Mouse (Mus musculus): ENCODE data around the gene Gadd45gip1.

Gene Gadd45gip1

DNA sequence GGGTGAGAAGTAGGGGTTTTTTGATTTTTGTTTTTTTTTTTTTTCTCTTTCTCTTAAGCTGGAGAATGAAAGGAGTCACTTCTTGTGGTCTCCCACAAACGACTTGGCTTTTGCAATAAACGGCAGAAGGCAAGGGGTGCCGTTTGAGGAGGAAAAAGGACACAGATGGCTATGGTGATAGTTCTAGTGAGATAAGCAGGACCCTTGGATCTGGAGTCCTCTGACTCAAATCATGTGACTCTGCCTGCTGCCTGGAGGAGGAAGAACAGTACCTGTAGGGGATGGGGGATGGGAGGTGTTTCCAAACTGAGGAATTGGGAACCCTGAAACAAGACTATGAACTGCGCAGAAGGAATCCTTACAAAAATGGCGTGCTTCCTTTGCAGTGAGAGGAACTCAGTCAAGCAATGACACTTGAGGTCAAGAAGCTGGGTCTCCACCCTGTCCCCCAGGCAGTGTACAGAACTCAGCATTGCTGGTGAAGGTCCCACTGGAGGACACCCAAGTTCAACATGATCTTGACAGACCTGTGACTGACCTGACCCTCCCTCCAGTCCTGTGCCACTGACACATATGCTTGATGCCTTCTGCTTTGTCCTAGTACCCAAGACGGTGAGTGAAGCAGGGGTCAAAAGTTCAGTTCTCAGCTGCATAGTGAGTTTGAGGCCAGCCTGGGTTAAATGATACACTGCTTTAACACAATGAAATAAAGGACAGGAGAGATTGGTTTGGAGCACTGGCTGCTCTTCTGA lies 16.5 kb downstream of the Gadd45gip1 start:
- no peak for DNase-seq (ENCODE audit: low spot score)

GRCm38 (mm10) chr8:84856434-84856833 lies 25.1 kb downstream of the Gadd45gip1 start:
- DNase-seq (ENCODE audit: low spot score): no peak

- DNase-seq (ENCODE audit: low spot score): peak; percentile 92
These were observed 25.6 kb downstream of the Gadd45gip1 start, which contains the start of gene Farsa for GRCm38 (mm10) chr8:84856864-84857441. Gene Farsa (plus strand): TSS chr8:84856989.

DNA sequence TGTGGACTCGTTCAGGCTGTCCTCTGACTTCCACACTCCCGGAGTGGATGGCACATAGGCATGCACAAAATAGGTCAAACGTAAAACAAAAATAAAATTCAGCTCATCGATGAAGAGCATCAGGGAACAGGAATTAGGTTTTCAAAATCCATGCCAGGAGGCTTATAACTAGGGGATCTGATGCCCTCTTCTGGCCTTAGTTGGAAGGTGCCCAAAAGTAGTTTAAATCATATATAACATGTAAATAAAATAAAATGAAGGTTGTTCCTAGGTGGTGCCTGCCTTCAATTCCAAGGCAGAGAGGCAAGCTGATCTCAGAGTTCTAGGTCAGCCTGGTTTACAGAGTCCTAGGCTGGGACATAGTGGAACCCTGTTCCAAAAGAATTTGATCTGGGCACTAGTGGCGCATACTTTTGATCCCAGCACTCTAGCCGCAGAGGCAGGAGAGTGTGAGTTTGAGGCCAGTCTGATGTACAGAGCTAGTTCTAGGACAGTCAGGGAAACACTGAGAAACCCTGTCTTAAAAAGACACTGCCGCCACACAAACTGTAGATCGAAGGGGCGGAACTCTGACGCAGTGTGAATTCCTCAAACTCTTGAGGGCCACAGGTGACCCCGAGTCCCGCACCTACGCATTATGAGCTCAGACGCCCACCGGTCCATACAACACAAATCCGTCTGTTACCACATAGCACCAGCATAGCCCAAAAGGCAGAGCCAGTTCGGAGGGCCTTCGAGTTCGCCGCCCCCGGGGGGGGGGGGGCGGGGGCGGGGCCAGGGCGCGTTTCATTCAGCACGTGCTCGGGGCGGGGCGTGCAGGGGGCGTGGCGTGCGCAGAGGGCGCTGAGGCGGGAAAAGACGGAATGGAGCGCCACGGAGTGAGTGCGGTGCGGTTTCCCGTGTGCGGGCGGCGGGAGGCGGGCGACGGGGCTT lies 40.3 kb downstream of the Gadd45gip1 start, which contains the start of gene Syce2:
TSS of gene Syce2 (plus strand) at position 736 of the 933 bp plus-strand sequence.
- peak; percentile 90 for DNase-seq (ENCODE audit: low spot score)

GRCm38 (mm10) chr8:84872309-84872965 lies 41.1 kb downstream of the Gadd45gip1 start:
- peak; percentile 76 for DNase-seq (ENCODE audit: low spot score)

DNA sequence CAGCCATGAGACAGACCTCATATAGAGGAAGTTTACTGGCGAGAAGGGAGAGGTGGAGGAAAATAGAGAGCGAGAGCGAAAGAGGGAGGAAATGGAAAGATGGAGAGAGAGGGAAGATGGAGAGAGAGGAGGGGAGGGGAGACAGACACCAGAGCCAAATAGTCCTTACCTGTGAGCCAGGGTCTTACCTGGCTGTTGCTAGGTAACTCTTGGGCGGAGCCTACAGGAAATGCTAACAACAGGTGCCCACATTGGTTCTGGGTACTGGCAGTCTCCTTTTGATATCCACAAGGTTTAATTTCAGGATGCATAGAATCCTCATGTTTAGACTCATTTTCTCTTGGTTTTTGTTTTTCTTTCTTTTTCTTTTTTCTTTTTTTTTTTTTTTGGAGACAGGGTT lies 41.7 kb downstream of the Gadd45gip1 start:
- DNase-seq (ENCODE audit: low spot score): no peak

DNA sequence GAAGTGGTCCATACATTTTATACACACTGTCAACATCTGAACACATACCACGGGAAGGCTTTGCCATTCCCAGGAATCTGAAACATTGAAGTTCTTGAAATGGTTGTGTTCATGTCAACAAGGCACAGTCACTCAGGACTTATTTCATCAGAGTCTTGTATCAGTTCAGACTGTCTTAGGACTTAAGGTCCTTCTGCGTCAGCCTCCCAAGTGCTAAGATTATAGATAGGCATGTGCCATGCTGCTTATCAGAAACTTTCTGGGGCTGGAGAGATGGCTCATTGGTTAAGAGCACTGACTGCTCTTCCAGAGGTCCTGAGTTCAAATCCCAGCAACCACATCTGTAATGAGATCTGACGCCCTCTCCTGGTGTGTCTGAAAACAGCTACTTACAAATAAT lies 43.0 kb downstream of the Gadd45gip1 start:
- no peak for DNase-seq (ENCODE audit: low spot score)

DNA sequence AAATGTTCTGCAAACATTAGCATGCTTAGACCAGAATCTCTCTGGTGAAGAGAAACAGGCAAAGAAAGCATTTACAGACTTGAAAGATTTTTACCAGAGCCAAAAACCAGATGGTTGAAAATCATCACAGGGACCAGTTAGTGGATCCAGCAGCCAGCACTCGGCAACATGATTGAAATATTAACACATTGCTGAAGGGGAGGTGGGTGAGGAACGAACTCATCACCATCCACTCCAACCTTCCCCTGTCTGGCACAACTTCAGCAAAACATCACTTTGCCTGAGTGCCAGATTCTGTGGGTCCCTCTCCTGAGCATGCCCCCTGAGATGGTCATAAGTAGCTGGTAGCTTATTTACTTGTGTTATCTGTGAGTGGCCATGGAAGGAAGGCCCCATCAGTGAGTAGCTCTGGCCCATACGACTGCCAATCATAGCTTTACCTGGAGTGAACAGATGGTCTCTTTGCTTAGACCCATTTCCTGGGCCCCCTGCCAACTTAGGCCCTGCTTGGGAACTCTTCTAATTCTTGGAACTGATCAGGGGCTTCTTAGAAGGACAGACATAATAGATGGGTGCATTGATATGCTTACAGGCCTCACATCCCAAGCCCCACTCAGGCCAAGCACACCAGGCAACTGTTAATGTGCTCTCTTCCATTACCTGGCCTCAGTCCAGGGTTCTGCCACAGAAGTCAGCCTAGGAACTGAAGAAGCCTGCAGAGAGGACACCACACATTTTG lies 46.1 kb downstream of the Gadd45gip1 start:
- no peak for DNase-seq (ENCODE audit: low spot score)

DNA sequence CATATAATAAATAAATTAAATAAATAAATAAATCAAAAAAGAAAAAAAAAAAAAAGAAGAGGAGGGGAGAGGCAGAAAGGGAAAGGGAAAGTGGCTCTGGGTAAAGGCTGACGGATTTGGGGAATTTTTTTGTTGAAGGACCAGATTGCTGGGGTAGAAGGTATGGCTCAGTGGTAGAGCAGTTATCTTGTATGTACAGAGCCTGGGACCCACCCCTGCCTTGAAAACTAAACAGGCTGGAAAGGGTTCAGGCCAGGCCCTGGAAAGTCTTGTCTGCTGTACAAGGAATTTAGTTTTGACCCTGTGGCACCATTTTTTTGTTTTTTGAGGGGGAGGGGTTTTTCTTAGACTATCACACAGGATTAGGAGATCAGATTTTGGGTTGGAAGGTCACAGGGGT lies 47.6 kb downstream of the Gadd45gip1 start:
- no peak for DNase-seq (ENCODE audit: low spot score)

- DNase-seq (ENCODE audit: low spot score): no peak
These were observed 53.4 kb downstream of the Gadd45gip1 start for GRCm38 (mm10) chr8:84884728-84885127.
